Mouse (Mus musculus): ENCODE results near the gene Pkd2. TPM values are rescaled to one million over a fixed set of nuclear protein-coding genes. Genes with fewer than 3 reads are reported as not detected.
A peak's percentile ranks its signal among the peaks of the same experiment; 100 is the strongest.

Pkd2 gene
- polyA plus RNA-seq (2015; fragmentation: Nextera tagmentation; extraction: Ambion mirVana): 18.4 and 19.9 TPM in 2 replicates

- Histone ChIP-seq H3K4me2 (replicated peaks) (peak within 1 kb of the TSS; percentile 69), H3K4me3 (replicated peaks) (peak within 1 kb of the TSS; percentile 76), H3K4me1 (peaks cover 12% of the 10 kb centered on the region; the same call in 1 of the 2 replicates), H3K9me3 (replicated peaks) (no peaks in the 10 kb centered on the region), H3K36me3 (no peaks in the 10 kb centered on the region), H3K9ac (peak within 1 kb of the TSS; percentile 86), H3K27me3 (no peaks in the 10 kb centered on the region), H3K27ac (replicated peaks) (peak within 1 kb of the TSS; percentile 92)
- WGBS: 8% methylated on average over 43 of the region's 46 CpGs
- ATAC-seq (ENCODE audit: insufficient number of reproducible peaks, low FRiP score, low TSS enrichment, low read depth): peak; percentile 90
These were observed at the start of gene Pkd2 for GRCm38 (mm10) chr5:104458832-104459705. Gene Pkd2 (plus strand): TSS chr5:104459450.

- H3K4me1 ChIP-seq: no peaks in the 10 kb centered on the region
- WGBS: 48% methylated on average over 2 of the region's 2 CpGs
- ATAC-seq (ENCODE audit: insufficient number of reproducible peaks, low FRiP score, low TSS enrichment, low read depth): no peak
- H3K4me2 ChIP-seq (replicated peaks): no peak overlapping the region
- no peak overlapping the region for H3K4me3 ChIP-seq (replicated peaks)
- H3K27me3 ChIP-seq: no peaks in the 10 kb centered on the region
- H3K9me3 ChIP-seq (replicated peaks): no peaks in the 10 kb centered on the region
- no peaks in the 10 kb centered on the region for H3K36me3 ChIP-seq
- no peak overlapping the region for H3K27ac ChIP-seq (replicated peaks)
- no peak overlapping the region for H3K9ac ChIP-seq
These were observed 43.3 kb upstream of the Pkd2 start for GRCm38 (mm10) chr5:104415999-104416398.

- Histone ChIP-seq H3K9me3 (replicated peaks) (no peaks in the 10 kb centered on the region), H3K27me3 (no peaks in the 10 kb centered on the region; the same call in 1 of the 2 replicates), H3K4me1 (no peaks in the 10 kb centered on the region), H3K9ac (no peak overlapping the region), H3K36me3 (no peaks in the 10 kb centered on the region), H3K4me2 (replicated peaks) (no peak overlapping the region), H3K4me3 (replicated peaks) (no peak overlapping the region), H3K27ac (replicated peaks) (no peak overlapping the region)
- 74% methylated on average over 3 of the region's 3 CpGs for WGBS
- no peak for ATAC-seq (ENCODE audit: insufficient number of reproducible peaks, low FRiP score, low TSS enrichment, low read depth)
These were observed 42.2 kb upstream of the Pkd2 start for GRCm38 (mm10) chr5:104417028-104417427.

GRCm38 (mm10) chr5:104417721-104418120 lies 41.5 kb upstream of the Pkd2 start:
- H3K4me3 ChIP-seq (replicated peaks): no peak overlapping the region
- H3K9me3 ChIP-seq (replicated peaks): no peaks in the 10 kb centered on the region
- no peaks in the 10 kb centered on the region for H3K36me3 ChIP-seq
- ATAC-seq (ENCODE audit: insufficient number of reproducible peaks, low FRiP score, low TSS enrichment, low read depth): no peak
- WGBS: 93% methylated on average over 1 of the region's 1 CpGs
- H3K27me3 ChIP-seq: no peaks in the 10 kb centered on the region; the same call in 1 of the 2 replicates
- no peak overlapping the region for H3K9ac ChIP-seq
- H3K27ac ChIP-seq (replicated peaks): no peak overlapping the region
- no peaks in the 10 kb centered on the region for H3K4me1 ChIP-seq
- no peak overlapping the region for H3K4me2 ChIP-seq (replicated peaks)

- Histone ChIP-seq H3K4me1 (no peaks in the 10 kb centered on the region), H3K36me3 (no peaks in the 10 kb centered on the region), H3K4me2 (replicated peaks) (no peak overlapping the region), H3K9ac (no peak overlapping the region), H3K9me3 (replicated peaks) (no peaks in the 10 kb centered on the region), H3K27me3 (no peaks in the 10 kb centered on the region; the same call in 1 of the 2 replicates), H3K27ac (replicated peaks) (no peak overlapping the region), H3K4me3 (replicated peaks) (no peak overlapping the region)
- 63% methylated on average over 2 of the region's 2 CpGs for WGBS
- no peak for ATAC-seq (ENCODE audit: insufficient number of reproducible peaks, low FRiP score, low TSS enrichment, low read depth)
These were observed 37.2 kb upstream of the Pkd2 start for GRCm38 (mm10) chr5:104422039-104422438.

- ATAC-seq (ENCODE audit: insufficient number of reproducible peaks, low FRiP score, low TSS enrichment, low read depth): no peak
- WGBS: 91% methylated on average over 3 of the region's 3 CpGs
- H3K4me3 ChIP-seq (replicated peaks): no peak overlapping the region
These were observed 35.4 kb upstream of the Pkd2 start for GRCm38 (mm10) chr5:104423861-104424260.

GRCm38 (mm10) chr5:104425949-104426348 lies 33.3 kb upstream of the Pkd2 start:
- Histone ChIP-seq H3K4me2 (replicated peaks) (no peak overlapping the region), H3K9ac (no peak overlapping the region), H3K27me3 (no peaks in the 10 kb centered on the region; the same call in 1 of the 2 replicates), H3K9me3 (replicated peaks) (no peaks in the 10 kb centered on the region), H3K27ac (replicated peaks) (no peak overlapping the region), H3K4me1 (no peaks in the 10 kb centered on the region), H3K4me3 (replicated peaks) (no peak overlapping the region), H3K36me3 (no peaks in the 10 kb centered on the region)
- ATAC-seq (ENCODE audit: insufficient number of reproducible peaks, low FRiP score, low TSS enrichment, low read depth): no peak
- WGBS: 67% methylated on average over 8 of the region's 8 CpGs

More at GRCm38 (mm10) chr5:104423861-104424260, 35.4 kb upstream of the Pkd2 start:
- no peak overlapping the region for H3K27ac ChIP-seq (replicated peaks)
- H3K27me3 ChIP-seq: no peaks in the 10 kb centered on the region; the same call in 1 of the 2 replicates
- no peak overlapping the region for H3K9ac ChIP-seq
- H3K4me1 ChIP-seq: no peaks in the 10 kb centered on the region
- no peak overlapping the region for H3K4me2 ChIP-seq (replicated peaks)
- no peaks in the 10 kb centered on the region for H3K36me3 ChIP-seq
- H3K9me3 ChIP-seq (replicated peaks): no peaks in the 10 kb centered on the region

- 37% methylated on average over 12 of the region's 12 CpGs for WGBS
- Histone ChIP-seq H3K4me2 (replicated peaks) (no peak overlapping the region), H3K4me1 (no peaks in the 10 kb centered on the region), H3K9ac (no peak overlapping the region), H3K27ac (replicated peaks) (no peak overlapping the region), H3K9me3 (replicated peaks) (no peaks in the 10 kb centered on the region), H3K4me3 (replicated peaks) (no peak overlapping the region), H3K27me3 (no peaks in the 10 kb centered on the region), H3K36me3 (no peaks in the 10 kb centered on the region)
- no peak for ATAC-seq (ENCODE audit: insufficient number of reproducible peaks, low FRiP score, low TSS enrichment, low read depth)
These were observed 26.4 kb upstream of the Pkd2 start for GRCm38 (mm10) chr5:104432886-104433285.

- H3K36me3 ChIP-seq: no peaks in the 10 kb centered on the region
- no peaks in the 10 kb centered on the region for H3K9me3 ChIP-seq (replicated peaks)
- no peak for ATAC-seq (ENCODE audit: insufficient number of reproducible peaks, low FRiP score, low TSS enrichment, low read depth)
- no peak overlapping the region for H3K4me2 ChIP-seq (replicated peaks)
- 44% methylated on average over 6 of the region's 6 CpGs for WGBS
- H3K4me1 ChIP-seq: no peaks in the 10 kb centered on the region
- no peak overlapping the region for H3K27ac ChIP-seq (replicated peaks)
- H3K9ac ChIP-seq: no peak overlapping the region
- no peak overlapping the region for H3K4me3 ChIP-seq (replicated peaks)
- no peaks in the 10 kb centered on the region for H3K27me3 ChIP-seq
These were observed 25.2 kb upstream of the Pkd2 start for GRCm38 (mm10) chr5:104433968-104434565.

GRCm38 (mm10) chr5:104434835-104435301 lies 24.4 kb upstream of the Pkd2 start, which contains the start of gene Spp1:
Gene Spp1 (plus strand): TSS chr5:104435118.
- Histone ChIP-seq H3K36me3 (no peaks in the 10 kb centered on the region), H3K4me3 (replicated peaks) (no peak within 1 kb of the TSS), H3K9me3 (replicated peaks) (no peaks in the 10 kb centered on the region), H3K27me3 (no peaks in the 10 kb centered on the region), H3K9ac (no peak within 1 kb of the TSS), H3K27ac (replicated peaks) (no peak within 1 kb of the TSS), H3K4me2 (replicated peaks) (no peak within 1 kb of the TSS), H3K4me1 (no peaks in the 10 kb centered on the region)
- WGBS: 57% methylated on average over 7 of the region's 7 CpGs
- no peak for ATAC-seq (ENCODE audit: insufficient number of reproducible peaks, low FRiP score, low TSS enrichment, low read depth)

GRCm38 (mm10) chr5:104436406-104437076 lies 22.7 kb upstream of the Pkd2 start:
- H3K36me3 ChIP-seq: no peaks in the 10 kb centered on the region
- no peak for ATAC-seq (ENCODE audit: insufficient number of reproducible peaks, low FRiP score, low TSS enrichment, low read depth)
- 81% methylated on average over 7 of the region's 7 CpGs for WGBS

More at GRCm38 (mm10) chr5:104436406-104437076, 22.7 kb upstream of the Pkd2 start:
- Histone ChIP-seq H3K4me1 (no peaks in the 10 kb centered on the region), H3K27ac (replicated peaks) (no peak overlapping the region), H3K9me3 (replicated peaks) (no peaks in the 10 kb centered on the region), H3K27me3 (no peaks in the 10 kb centered on the region), H3K4me2 (replicated peaks) (no peak overlapping the region), H3K4me3 (replicated peaks) (no peak overlapping the region), H3K9ac (no peak overlapping the region)
